Mouse (Mus musculus): ENCODE data around the gene Ift122.

Gene Ift122

DNA sequence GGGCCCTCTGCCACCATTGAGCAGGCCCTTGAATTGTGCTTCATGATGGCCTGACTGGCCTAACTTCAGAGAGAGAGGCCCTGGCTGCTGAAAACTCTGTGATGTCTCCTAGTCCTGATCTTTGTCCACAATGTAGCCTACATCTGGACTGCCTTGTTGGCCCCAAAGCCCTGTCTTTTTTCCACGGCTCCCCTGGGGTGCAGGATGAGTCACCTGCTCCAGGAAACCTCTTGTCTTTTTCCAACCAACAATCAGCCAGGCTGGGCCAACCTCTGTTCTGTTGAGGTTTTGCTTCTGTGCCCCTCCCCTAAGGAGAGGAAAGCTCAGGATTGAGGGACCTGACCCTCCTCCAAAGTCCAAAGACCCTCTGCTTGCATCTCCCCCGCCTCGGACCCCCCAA, 108.5 kb downstream of the Ift122 start:
- DNase-seq = no peak

DNA sequence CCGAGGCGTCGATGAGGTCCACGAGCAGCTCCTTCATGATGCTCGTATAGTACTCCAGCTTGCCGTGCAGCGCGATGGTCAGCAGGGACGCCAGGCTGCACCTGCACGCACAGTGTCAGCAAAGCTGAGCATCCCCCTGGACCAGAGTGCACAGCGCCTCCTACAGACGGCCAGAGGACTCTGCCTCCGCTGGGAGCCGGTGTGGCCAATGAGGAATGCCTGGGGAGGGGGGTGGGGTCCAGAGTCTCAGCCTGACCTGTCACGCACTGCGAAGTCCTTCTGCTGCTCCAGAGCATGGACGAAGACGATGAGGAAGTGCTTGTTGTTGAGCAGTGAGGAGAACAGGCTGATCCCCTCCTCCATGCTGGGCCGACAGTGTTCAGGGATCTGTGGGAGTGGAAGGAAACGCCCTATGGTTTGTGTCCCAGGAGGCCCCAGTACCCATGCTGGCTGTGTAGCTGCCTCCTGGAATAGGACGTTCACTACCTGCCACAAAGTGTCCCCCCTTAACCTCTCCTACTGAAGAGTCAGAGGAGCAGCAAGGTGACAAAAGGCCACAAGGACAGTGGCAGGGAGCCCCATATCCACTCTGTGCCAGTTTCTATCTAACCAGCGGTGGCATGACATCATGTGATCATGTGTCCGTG, 109.3 kb downstream of the Ift122 start:
- no peak for DNase-seq

DNA sequence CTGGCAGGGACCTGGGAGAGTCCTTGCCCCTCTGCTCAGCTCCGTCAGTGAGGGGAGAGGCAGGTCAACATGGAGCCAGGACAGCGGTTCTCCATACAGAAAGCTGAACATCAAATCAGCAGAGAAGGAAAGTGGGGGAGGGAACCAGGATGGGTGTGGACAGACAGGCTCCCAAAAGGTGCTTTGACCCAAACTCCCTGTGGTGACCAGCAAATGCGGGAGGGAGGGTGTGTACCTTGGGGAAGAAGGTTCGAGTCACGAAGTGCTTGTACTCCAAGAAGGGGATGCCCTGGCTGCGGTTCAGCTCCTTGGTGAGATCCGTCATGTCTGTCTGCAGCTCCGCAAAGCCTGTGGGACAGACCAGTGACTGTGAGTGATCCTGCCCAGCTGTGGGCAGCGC, 110.4 kb downstream of the Ift122 start:
- no peak for DNase-seq

DNA sequence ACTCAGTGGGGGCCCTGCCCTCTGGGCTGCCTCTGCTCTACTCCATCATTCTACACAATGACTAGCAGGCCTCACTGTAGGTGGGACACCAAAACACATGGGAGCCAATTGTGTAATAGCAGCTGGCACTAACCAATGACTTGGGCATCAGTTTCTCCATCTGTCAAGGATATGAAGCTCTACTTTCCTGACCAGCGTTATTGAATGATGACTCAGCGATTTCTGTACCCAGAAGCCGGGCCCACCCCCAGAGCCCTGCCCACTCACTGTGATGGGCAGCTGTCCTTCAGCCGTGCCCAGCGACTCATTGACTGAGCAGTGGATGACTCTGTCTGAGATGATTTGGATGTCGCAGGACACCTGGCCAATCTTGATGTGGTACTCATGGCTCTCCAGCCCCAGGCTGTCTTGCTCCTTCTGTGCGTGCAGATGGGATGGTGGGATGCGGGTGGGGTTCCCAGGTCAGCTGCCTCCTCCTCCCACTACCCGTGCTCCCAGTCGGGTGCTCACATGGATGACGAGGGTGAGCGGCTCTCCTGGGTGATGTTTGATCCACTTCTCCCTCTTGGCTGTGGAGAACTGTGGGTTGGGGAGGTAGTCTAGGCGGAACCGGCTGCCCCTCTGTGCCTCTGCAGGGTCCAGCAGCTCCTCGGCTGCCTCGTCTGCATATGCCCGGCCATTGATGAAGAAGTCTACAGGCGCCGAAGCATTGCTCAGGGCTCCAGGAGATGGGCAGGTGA, 113.1 kb downstream of the Ift122 start:
- DNase-seq = no peak

DNA sequence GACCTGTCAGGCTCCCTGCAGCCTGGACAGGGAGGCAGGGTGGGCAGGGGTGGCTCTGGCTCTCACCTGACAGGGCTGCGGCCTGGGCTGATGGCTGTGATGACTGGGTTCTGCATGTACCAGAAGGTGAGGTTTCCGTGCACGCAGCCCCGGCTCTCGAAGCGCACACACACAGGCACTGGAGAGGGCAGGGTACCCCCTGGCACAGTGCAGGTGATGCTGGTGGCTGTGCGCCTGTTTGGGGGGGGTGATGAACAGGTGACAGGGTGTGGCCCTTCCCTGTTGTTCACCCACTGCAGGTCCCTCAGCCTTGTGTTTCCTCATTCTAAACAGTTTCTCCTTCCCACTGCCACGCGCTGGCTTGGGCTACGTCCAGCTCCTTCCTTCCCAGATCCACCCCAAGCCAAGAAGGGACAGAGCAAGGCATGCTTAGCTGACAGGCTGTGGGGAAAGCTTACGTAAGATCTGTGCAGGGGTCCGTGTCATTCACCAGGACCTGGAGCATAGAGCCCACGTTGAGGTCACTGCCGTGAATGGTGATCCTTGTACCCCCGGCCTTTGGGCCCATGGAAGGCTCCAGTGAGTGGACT, 114.1 kb downstream of the Ift122 start:
- peak; percentile 56 for DNase-seq

DNA sequence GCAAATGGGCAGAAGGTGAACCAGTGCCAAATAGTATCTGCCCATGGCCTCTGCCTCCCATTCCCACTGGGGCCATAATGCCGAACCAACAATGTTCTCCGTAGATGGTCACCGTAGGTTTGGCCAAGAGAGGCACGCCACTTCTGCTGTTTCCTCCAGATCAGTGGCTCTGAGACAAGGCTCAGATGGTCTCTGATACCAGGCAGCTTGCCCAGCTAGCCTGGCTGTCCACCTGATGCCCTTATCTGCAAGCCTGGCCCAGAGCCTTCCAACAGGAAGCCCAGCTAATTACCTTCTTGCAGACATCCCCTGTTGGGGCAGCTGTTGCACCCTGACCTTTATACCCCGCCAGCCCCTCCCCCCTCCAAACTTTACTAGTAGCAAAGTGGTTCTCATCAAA, 114.8 kb downstream of the Ift122 start:
- peak; percentile 75 for DNase-seq

DNA sequence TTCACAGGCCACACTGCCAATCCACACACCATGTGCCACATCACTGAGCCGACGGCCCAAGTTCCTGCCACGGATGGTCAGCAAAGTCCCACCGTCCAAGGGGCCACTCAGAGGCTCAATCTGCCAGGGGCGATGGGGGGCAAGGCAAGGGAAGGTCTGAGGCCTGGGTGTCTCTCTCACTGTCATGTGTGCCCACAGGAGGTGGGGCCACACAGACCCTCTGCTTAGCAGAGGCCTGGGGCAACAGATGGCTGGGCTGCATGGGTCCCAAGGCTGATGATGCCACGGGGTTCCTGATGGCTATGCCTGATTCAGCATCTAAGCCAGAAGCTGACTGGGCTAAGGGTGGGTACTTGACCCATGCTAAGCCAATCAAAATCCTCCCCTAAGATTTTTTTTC, 115.4 kb downstream of the Ift122 start:
- DNase-seq = peak; percentile 54

DNA sequence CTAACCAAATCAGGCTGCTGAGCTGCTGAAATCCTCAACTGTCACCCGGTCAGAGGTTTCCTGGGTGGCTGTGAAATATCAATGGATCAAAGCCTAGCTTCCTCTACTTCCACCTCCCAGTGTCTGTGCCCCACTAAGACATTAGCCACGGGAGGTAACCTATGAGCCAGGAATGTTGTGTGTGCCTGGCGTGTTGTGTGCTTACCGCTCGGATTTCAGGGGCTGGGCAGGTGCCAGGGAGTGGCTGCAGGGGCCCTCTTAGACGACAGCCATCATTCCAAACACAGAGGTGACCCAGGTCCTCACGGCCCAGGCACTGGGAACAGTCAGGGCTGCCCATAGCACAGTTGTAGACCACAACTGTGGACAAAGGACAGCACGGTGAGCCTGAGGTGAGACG, 115.8 kb downstream of the Ift122 start:
- DNase-seq = no peak

DNA sequence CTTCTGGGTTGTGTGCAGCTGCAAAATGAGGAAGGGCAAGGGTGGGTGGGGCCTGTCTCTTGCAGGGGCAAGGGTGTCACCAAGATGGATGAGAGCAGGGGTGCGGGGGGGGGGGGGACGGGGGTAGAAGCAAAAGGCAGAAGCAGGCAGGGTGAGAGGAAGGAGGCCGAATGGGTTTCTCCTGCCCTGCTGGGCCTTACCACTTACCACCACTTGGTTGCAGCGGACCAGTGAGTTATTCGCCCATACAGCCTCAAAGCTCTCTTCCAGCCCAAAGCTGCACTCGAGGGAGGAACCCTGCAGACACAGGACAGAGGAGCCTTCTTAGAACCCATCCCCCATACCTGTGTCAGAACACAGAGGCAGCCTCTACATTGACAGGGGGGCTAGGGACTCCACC, 116.7 kb downstream of the Ift122 start:
- DNase-seq = no peak

DNA sequence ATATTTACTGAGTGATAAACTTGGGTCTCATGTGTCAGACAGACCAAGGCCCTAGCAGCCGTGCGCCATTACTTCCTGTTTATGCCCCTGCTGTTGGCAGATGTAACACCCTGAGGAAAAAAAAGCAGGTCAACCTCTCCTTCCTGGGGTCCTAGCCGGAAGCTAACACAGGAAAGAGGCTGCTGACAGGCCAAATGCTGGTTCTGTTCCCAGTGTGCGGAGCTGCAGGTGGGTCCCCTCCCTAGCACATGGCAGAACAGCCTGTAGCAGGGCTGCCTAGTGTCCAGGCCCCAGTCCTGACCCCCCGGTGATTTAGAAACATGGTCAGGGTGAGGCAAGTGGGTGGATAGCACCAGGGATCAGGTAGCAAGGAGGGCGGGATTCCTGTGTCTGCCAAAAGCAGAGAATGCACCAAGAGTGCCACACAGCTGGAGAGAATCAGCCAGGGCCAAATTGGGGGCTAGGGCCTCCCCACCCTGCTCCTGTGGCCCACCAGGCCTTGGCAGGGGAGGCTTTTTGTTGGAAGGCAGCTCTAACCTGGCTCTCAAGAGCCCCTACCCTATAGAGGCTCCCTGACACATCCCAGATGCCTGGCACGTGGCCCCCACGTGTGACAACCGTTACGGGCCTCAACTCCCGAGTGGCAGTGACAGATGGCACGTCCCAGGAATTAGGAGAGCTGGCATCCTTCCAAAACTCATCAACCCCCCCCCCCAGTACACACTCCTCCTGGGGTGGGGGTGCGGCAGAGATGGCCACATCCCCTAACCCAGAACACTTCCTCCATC, 118.2 kb downstream of the Ift122 start:
- no peak for DNase-seq

DNA sequence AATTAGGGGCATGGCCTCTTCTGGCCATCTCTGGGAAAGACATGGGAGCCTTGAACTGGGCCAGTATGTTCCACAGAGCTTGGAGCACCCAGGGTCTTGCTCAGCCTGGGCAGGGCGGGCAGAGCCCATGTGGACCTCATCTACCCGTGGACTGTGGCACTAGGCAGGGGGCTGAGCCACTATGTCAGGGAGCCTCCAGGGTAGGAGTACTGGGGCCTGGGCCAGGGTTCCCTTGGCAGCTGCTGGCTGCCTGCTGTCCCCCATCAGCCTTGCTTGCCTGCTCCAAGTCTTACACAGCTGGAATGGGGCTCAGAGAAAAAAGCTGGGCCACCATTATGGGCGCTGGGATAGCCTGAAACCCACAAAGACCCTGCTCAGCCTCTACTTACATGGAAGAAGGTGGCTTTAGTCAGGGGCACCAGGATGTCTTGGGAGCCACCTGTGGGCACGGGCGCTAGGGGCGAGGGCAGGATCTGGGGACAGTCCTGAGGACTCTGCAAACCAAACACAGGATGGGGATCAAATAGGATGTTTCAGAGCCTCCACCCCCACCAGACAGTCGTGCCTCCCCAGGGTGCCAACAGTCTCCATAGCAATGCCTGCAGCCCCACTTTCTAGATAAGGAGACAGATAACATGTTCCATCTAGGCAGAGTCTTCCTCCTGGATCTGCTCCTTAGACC, 119.0 kb downstream of the Ift122 start:
- no peak for DNase-seq

DNA sequence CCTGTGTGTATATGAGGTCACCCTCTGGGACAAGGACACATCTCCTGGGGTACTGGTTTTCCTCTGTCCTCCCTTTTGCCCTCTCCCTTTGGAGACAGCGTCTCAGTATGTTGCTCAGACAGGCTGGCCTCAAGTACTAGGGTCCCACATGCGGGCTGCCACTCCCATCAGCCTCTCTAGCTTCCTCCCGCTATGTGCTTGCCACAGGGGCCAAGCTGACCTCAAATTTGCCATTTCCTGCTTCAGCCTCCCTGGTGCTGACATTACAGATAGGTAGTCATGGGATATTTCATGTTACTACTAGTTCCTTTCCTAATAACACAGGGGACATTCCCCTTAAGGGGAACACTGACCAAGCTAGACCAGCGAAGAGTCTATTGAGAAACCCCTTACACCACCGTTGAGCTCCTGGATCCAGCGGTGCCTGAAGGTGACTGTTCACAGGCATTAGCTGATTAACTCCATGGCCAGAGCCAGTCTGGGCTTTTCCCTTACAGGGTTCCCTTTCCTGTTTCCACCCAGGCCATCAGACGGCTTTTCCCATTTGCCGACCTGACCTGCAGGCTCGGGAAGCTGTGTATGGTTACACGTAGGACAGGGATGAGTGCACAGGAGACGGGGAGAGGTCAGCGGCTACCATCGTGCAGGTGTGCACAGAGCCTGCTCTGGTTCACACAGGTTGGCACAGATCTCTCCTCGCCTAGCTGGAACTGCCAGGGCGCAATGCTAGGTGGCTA, 120.0 kb downstream of the Ift122 start:
- DNase-seq = no peak

DNA sequence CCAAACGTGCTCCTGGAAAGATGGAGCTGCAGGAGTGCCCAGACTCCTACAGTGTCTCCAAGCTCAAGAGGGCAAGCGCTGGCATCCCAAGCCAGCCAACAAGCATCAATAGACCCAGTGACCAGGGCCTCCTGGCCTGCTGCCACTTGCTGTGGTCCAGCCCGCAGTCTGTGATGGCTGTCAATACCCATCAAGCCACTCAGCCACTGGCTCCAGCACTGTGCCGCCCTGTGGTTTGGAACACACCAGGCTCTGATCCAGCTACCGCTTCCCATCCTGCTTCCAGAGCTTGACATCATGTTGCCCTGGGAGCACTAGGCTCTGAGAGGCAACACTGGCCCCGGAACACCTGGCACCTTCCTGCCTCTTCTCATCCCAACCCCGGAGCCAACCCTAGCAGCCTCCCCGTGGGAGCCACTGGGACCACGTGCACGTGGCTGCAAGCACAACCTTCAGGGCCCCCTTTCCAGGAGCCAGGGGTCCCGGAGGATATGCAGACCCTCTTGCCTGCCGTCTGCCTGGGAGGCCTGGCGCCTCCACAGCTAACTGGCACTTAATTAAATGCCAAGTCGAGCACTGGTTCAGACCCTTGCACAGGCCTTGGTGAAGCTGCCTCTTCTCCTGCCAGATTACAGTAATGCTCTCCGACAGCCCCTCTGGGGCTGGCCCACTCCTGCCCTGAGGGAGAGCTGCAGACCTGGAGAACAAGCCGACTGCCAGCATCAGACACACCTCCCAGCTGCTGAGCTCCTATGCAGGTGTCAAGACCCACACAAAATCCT, 120.8 kb downstream of the Ift122 start:
- no peak for DNase-seq

DNA sequence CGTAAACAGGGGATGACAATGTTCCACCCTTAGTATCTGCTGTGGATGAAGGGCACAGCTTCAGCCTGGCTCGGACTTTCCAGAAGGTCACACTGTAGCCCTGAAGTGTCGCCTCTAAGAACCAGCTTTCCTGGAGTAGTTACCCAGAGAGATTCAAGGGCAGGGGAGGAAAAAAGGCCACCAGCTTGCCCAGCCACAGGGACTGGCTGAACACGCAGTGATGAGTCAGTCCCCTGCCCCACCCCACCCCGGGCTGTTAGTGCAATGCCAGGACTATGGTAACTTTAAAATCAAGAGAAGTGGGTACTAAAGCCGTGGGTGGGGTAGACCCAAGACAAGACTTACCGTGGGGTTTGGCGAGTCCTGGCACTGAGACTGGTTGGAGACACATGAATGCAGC, 122.3 kb downstream of the Ift122 start:
- no peak for DNase-seq

Measured in cerebellum, adult 8-10 months (tissue).